Mouse (Mus musculus) MEL (cell line): ENCODE results near the gene Txndc12. TPM values are rescaled to one million over a fixed set of nuclear protein-coding genes. Genes with fewer than 3 reads are reported as not detected.

ENCODE experiments used
- DNase-seq: peaks from one replicate; pipeline ENCODE4 v3.0.0; 2011; ENCODE audit warnings: low read depth, low spot score
- H3K27ac ChIP-seq: 2 replicates; pipeline ENCODE4 v1.5.1; 2012; ENCODE audit warnings: low read depth, mild to moderate bottlenecking, control low read depth, low read length, moderate library complexity; ENCODE audit not compliant: control insufficient read depth
- H3K27me3 ChIP-seq, 2 experiments: fragments of 150-350 bp in 1 of 2; sonication (generic) in 1 of 2; 2 replicates each; pipeline ENCODE4 v1.6.1; 2012; ENCODE audit warnings: low read length in 2 of 2, mild to moderate bottlenecking in 2 of 2, improper control_type of control experiment in 1 of 2, moderate library complexity in 1 of 2; ENCODE audit not compliant: insufficient read depth in 2 of 2, control insufficient read depth in 1 of 2
- H3K36me3 ChIP-seq, 2 experiments: 2 replicates each; pipeline ENCODE4 v1.6.1; 2012 to 2014; ENCODE audit warnings: low read length in 2 of 2, improper control_type of control experiment in 1 of 2, inconsistent platforms in 1 of 2, mild to moderate bottlenecking in 1 of 2; ENCODE audit not compliant: insufficient read depth in 2 of 2, control insufficient read depth in 1 of 2
- H3K4me1 ChIP-seq, 2 experiments: fragments of 150-350 bp in 1 of 2; sonication (generic) in 1 of 2; 2 replicates each; pipeline ENCODE4 v1.6.1; 2012; ENCODE audit warnings: low read length in 2 of 2, improper control_type of control experiment in 1 of 2, mild to moderate bottlenecking in 1 of 2; ENCODE audit not compliant: insufficient read depth in 2 of 2, control insufficient read depth in 1 of 2
- H3K4me3 ChIP-seq, 2 experiments: fragments of 150-350 bp in 1 of 2; sonication (generic) in 1 of 2; 2 replicates each; pipeline ENCODE4 v1.5.1; 2012; ENCODE audit warnings: low read depth in 2 of 2, low read length in 2 of 2, mild to moderate bottlenecking in 2 of 2, moderate library complexity in 2 of 2, control low read depth in 1 of 2, improper control_type of control experiment in 1 of 2; ENCODE audit not compliant: control insufficient read depth in 1 of 2, insufficient read depth in 1 of 2
- H3K79me2 ChIP-seq: 2 replicates; pipeline ENCODE4 v1.6.1; 2012; ENCODE audit warnings: mild to moderate bottlenecking, low read length, moderate library complexity; ENCODE audit not compliant: control insufficient read depth, poor library complexity, insufficient read depth
- H3K9ac ChIP-seq: 2 replicates; pipeline ENCODE4 v1.6.1; 2012; ENCODE audit warnings: low read depth, mild to moderate bottlenecking, control low read depth, low read length, moderate library complexity; ENCODE audit not compliant: control insufficient read depth, poor library complexity, severe bottlenecking
- H3K9me3 ChIP-seq: fragments of 150-350 bp; sonication (generic); replicated peaks from 2 replicates; pipeline ENCODE4 v1.6.1; 2012; ENCODE audit warnings: mild to moderate bottlenecking, low read length, improper control_type of control experiment, moderate library complexity; ENCODE audit not compliant: insufficient read depth
- CHD1 ChIP-seq: IDR thresholded peaks from 2 replicates; pipeline ENCODE4 v1.6.1; 2012; ENCODE audit warnings: low read depth, mild to moderate bottlenecking, inconsistent platforms, low read length, improper control_type of control experiment
- CHD2 ChIP-seq: IDR thresholded peaks from 2 replicates; pipeline ENCODE4 v1.6.1; 2011; ENCODE audit warnings: low read length, improper control_type of control experiment
- CTCF ChIP-seq, 3 experiments: IDR thresholded peaks in 2 of 3; conservative IDR thresholded peaks in 1 of 3; 2 replicates each; pipeline ENCODE4 v1.5.1; 2011 to 2012; ENCODE audit warnings: low read length in 3 of 3, low read depth in 2 of 3, mild to moderate bottlenecking in 2 of 3, improper control_type of control experiment in 1 of 3, inconsistent platforms in 1 of 3, mixed read lengths in 1 of 3, moderate library complexity in 1 of 3; ENCODE audit not compliant: control insufficient read depth in 1 of 3, insufficient read depth in 1 of 3, poor library complexity in 1 of 3, severe bottlenecking in 1 of 3
- EP300 ChIP-seq, 2 experiments: IDR thresholded peaks; 2 replicates each; pipeline ENCODE4 v1.6.1; 2011; ENCODE audit warnings: improper control_type of control experiment in 2 of 2, low read length in 2 of 2, low read depth in 1 of 2, mild to moderate bottlenecking in 1 of 2
- GABPA ChIP-seq: IDR thresholded peaks from 2 replicates; pipeline ENCODE4 v1.6.1; 2012; ENCODE audit warnings: low read depth, mild to moderate bottlenecking, inconsistent platforms, low read length, improper control_type of control experiment, moderate library complexity
- GATA1 ChIP-seq: IDR thresholded peaks from 2 replicates; pipeline ENCODE4 v1.6.1; 2011; ENCODE audit warnings: low read depth, low read length, improper control_type of control experiment
- HCFC1 ChIP-seq: IDR thresholded peaks from 2 replicates; pipeline ENCODE4 v1.6.1; 2012; ENCODE audit warnings: low read depth, mild to moderate bottlenecking, inconsistent platforms, low read length, improper control_type of control experiment, moderate library complexity
- JUND ChIP-seq: IDR thresholded peaks from 2 replicates; pipeline ENCODE4 v1.6.1; 2011; ENCODE audit warnings: low read depth, mild to moderate bottlenecking, improper control_type of control experiment, low read length
- MEF2A ChIP-seq: IDR thresholded peaks from 2 replicates; pipeline ENCODE4 v1.6.1; 2014; ENCODE audit warnings: low read depth, mild to moderate bottlenecking, inconsistent platforms, low read length, improper control_type of control experiment; ENCODE audit not compliant: poor library complexity, insufficient replicate concordance, severe bottlenecking; ENCODE audit errors: extremely low read depth
- MXI1 ChIP-seq: IDR thresholded peaks from 2 replicates; pipeline ENCODE4 v1.6.1; 2011; ENCODE audit warnings: mild to moderate bottlenecking, low read depth, low read length, improper control_type of control experiment
- MYB ChIP-seq: IDR thresholded peaks from 2 replicates; pipeline ENCODE4 v1.6.1; 2011; ENCODE audit warnings: mild to moderate bottlenecking, low read depth, low read length, improper control_type of control experiment
- MYC ChIP-seq: IDR thresholded peaks from 2 replicates; pipeline ENCODE4 v1.6.1; 2011; ENCODE audit warnings: low read depth, mild to moderate bottlenecking, low read length, improper control_type of control experiment, moderate library complexity
- NELFE ChIP-seq: IDR thresholded peaks from 2 replicates; pipeline ENCODE4 v1.6.1; 2011; ENCODE audit warnings: low read depth, low read length, improper control_type of control experiment
- POLR2AphosphoS5 ChIP-seq: IDR thresholded peaks from 2 replicates; pipeline ENCODE4 v1.6.1; 2012; ENCODE audit warnings: low read depth, borderline replicate concordance, mild to moderate bottlenecking, inconsistent platforms, low read length, moderate library complexity, mixed read lengths
- SIN3A ChIP-seq: IDR thresholded peaks from 2 replicates; pipeline ENCODE4 v1.6.1; 2012; ENCODE audit warnings: low read length, improper control_type of control experiment, inconsistent platforms
- TAL1 ChIP-seq: IDR thresholded peaks from 2 replicates; pipeline ENCODE4 v1.6.1; 2012; ENCODE audit warnings: mild to moderate bottlenecking, inconsistent platforms, low read length, moderate library complexity, mixed read lengths
- TBP ChIP-seq: IDR thresholded peaks from 2 replicates; pipeline ENCODE4 v1.8.0; 2011; ENCODE audit warnings: low read depth, low read length, improper control_type of control experiment
- TCF12 ChIP-seq: IDR thresholded peaks from 2 replicates; pipeline ENCODE4 v1.6.1; 2014; ENCODE audit warnings: low read depth, mild to moderate bottlenecking, inconsistent platforms, low read length, improper control_type of control experiment, moderate library complexity
- USF1 ChIP-seq: IDR thresholded peaks from 2 replicates; pipeline ENCODE4 v1.6.1; 2014; ENCODE audit warnings: low read depth, mild to moderate bottlenecking, inconsistent platforms, low read length, improper control_type of control experiment, moderate library complexity
- ZC3H11A ChIP-seq: IDR thresholded peaks from 2 replicates; pipeline ENCODE4 v1.6.1; 2012; ENCODE audit warnings: low read depth, mild to moderate bottlenecking, inconsistent platforms, low read length, improper control_type of control experiment
- ZKSCAN1 ChIP-seq: IDR thresholded peaks from 2 replicates; pipeline ENCODE4 v1.6.1; 2012; ENCODE audit warnings: low read depth, mild to moderate bottlenecking, inconsistent platforms, low read length, improper control_type of control experiment, moderate library complexity
- ZMIZ1 ChIP-seq: IDR thresholded peaks from 2 replicates; pipeline ENCODE4 v1.6.1; 2012; ENCODE audit warnings: low read depth, mild to moderate bottlenecking, inconsistent platforms, low read length, improper control_type of control experiment, moderate library complexity
- ZNF384 ChIP-seq: IDR thresholded peaks from 2 replicates; pipeline ENCODE4 v1.6.1; 2012; ENCODE audit warnings: low read depth, mild to moderate bottlenecking, inconsistent platforms, low read length, improper control_type of control experiment
- polyA plus RNA-seq, 2 experiments: library from polyadenylated mRNA; stranded (reverse) in 1 of 2; unstranded in 1 of 2; fragments of >175 nt in 1 of 2; fragments of >200 nt in 1 of 2; gene quantifications; 2 replicates each; pipeline versions ENCODE4 v1.2.1 to v1.2.4; 2012; ENCODE audit warnings: low replicate concordance in 2 of 2, low read depth in 1 of 2; ENCODE audit not compliant: insufficient read length in 2 of 2, insufficient read depth in 1 of 2, missing spikeins in 1 of 2
- total RNA-seq: library from RNA; depleted of rRNA; stranded (reverse); fragments of 300-350 nt; gene quantifications from 2 replicates; pipeline ENCODE4 v1.2.3, GENCODE M21; 2012

Gene Txndc12
- total and polyA plus RNA-seq, 3 experiments: 14.9 to 145 (median 47.4) TPM

DNA sequence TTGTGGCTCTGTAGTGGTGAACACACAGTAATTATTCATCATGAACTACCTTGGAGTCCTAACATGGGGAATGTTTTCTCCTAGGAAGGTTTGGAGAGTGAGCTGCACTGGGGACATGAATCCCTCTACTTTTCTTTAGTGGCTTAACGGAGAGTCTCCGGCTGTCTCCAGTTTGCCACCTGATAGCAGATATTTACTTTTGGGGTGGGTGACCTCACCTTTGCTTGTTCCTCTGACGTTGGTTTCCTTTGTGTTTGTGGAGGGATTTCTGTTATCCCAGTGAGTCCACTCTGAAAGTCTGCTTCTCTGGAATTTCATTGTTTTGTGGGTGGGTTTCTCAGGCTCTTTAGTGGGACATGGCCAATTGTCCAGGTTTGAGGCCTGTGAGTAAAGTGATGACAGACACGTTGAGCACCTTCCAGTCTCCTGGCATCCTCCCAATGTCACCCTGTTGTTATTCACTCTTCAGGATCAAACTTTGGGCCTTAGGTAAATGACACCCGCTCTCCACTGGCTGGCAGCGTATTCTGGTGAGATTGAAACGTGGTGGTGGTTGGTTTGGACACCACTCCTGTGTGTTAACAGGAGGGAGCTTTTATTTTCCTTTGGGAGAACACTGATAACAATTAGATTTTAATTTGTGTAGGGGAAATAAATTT lies 7.6 kb downstream of the Txndc12 start:
- peaks cover 0 to 6% of the 10 kb centered on the region in 2 experiments; a peak in 2 of 4 replicates for H3K36me3 ChIP-seq
- DNase-seq: no peak
- no peaks in the 10 kb centered on the region for H3K27me3 ChIP-seq
- no peak overlapping the region for H3K4me3 ChIP-seq
- peaks cover 6% of the 10 kb centered on the region for H3K79me2 ChIP-seq
- H3K9me3 ChIP-seq: no peaks in the 10 kb centered on the region
- TF ChIP-seq GATA1 (no peak), CTCF (IDR thresholded peaks at IDR 0.05 in 2 of 3, conservative IDR thresholded peaks at IDR 0.05 in 1 of 3; ENCODE audit: control insufficient read depth in 1 of 3, insufficient read depth in 1 of 3, low read depth in 2 of 3, low read length in 3 of 3, poor library complexity in 1 of 3, severe bottlenecking in 1 of 3) (no peak), HCFC1 (no peak), ZKSCAN1 (no peak), ZNF384 (no peak), TCF12 (no peak)
- peaks cover 0 to 1% of the 10 kb centered on the region in 2 experiments; a peak in 1 of 4 replicates for H3K4me1 ChIP-seq
- no peak overlapping the region for H3K9ac ChIP-seq
- H3K27ac ChIP-seq: no peak overlapping the region

DNA sequence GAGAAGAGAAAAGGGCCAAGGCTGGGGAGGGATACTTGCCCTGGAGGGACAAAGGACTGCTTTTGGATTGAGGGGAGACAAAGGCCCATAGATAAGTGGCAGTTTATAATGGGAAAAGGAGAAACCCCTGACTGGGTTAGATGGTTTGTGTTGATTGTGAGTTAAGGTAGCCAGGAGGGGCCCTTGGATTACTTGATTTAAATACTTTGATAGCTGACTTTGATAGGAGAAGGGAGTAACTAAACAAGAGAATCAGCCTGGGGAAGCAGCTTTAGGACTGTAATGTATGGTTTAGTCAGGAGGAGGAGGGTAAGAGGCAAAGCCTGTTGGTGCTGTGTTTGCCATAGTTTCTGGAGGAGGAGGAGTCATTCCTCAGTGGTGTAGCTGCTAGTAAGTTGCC lies 8.9 kb downstream of the Txndc12 start:
- TF ChIP-seq MEF2A (no peak), MXI1 (no peak), TAL1 (no peak), NELFE (no peak), JUND (no peak), CHD1 (no peak)
- TF ChIP-seq, all 39 proteins: peak for 0
- H3K27me3 ChIP-seq: no peaks in the 10 kb centered on the region
- peaks cover 0 to 3% of the 10 kb centered on the region in 2 experiments; a peak in 1 of 4 replicates for H3K4me1 ChIP-seq
- no peak overlapping the region for H3K4me3 ChIP-seq
- peaks cover 10% of the 10 kb centered on the region for H3K79me2 ChIP-seq
- no peak overlapping the region for H3K9ac ChIP-seq
- no peaks in the 10 kb centered on the region for H3K9me3 ChIP-seq
- H3K27ac ChIP-seq: no peak overlapping the region
- DNase-seq: no peak
- H3K36me3 ChIP-seq: peaks cover 0 to 5% of the 10 kb centered on the region in 2 experiments; a peak in 2 of 4 replicates

DNA sequence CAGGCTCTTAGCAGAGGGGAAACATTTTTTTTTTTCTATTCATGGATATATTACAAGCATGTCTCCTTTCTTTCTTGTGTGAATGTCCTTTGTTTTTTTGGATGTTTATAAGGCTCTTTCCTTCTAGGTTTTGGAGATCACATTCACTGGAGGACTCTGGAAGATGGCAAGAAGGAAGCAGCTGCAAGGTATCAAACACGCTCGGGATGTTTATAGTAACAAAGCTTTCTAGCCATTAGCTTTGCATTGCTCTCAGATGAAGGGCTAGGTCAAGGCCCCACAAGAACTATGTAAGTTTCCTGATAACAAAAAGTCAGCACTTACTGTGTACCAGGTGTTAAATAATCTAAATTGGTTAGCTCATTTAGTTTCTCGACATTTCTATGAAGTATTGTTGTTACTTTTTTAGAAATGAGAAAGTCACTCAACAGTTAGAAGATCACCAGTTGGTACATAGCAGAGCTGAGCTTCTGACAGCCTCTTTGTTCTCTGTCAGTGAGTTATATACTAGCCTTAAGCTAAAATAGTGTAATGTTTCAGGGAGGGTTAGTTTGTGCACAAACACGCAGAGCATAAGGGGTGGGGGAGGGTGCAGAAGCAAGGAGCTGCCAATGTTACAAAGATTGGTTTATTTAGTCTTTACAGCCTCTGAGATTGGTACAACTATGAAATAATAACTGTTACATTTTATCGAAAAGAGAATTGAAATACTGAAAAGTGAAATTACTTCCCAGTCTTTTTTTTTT lies 11.6 kb downstream of the Txndc12 start:
- Histone ChIP-seq H3K9me3 (no peaks in the 10 kb centered on the region), H3K9ac (no peak overlapping the region), H3K4me1 (peaks cover 0 to 7% of the 10 kb centered on the region in 2 experiments; a peak in 2 of 4 replicates), H3K27me3 (no peaks in the 10 kb centered on the region), H3K36me3 (peaks cover 2 to 17% of the 10 kb centered on the region in 2 experiments; a peak in 3 of 4 replicates), H3K79me2 (peaks cover 29% of the 10 kb centered on the region), H3K27ac (no peak overlapping the region), H3K4me3 (no peak overlapping the region)
- no peak for DNase-seq
- TF ChIP-seq ZMIZ1 (no peak), CHD2 (no peak), TCF12 (no peak), TBP (no peak), USF1 (no peak), SIN3A (no peak), GABPA (no peak), POLR2AphosphoS5 (no peak), CHD1 (no peak), ZNF384 (no peak), MXI1 (no peak), TAL1 (no peak), EP300 (IDR thresholded peaks at IDR 0.05; ENCODE audit: low read depth in 1 of 2, low read length in 2 of 2) (no peak), ZC3H11A (no peak), NELFE (no peak), MYB (no peak), MYC (no peak)
